Mouse (Mus musculus) hematopoietic stem cell, adult 5-6 weeks (primary cell): ENCODE results near the gene Zfp106. TPM values are rescaled to one million over a fixed set of nuclear protein-coding genes. Genes with fewer than 3 reads are reported as not detected.
"Not testable (repeated sequence)": the region's sequence is repeated elsewhere in the genome, so short reads cannot be mapped to it uniquely, and the experiment has no call there.

ENCODE experiments used
- ATAC-seq, 2 experiments: fragments of 125-278 bp in 1 of 2; replicated peaks in 1 of 2; 2 replicates each; pipeline ENCODE4 v1.8.0; 2016 to 2017; ENCODE audit warnings: inconsistent platforms in 2 of 2, mild to moderate bottlenecking in 2 of 2, moderate number of reproducible peaks in 2 of 2, low read depth in 1 of 2, moderate TSS enrichment in 1 of 2; ENCODE audit not compliant: low FRiP score in 2 of 2, poor library complexity in 2 of 2, severe bottlenecking in 2 of 2, insufficient read depth in 1 of 2, low TSS enrichment in 1 of 2
- total RNA-seq: library from RNA; stranded (forward); fragments of 172-1452, 232-1000 nt; gene quantifications from 2 replicates; pipeline ENCODE4 v1.2.3, GENCODE M21; 2017

Zfp106 gene
- 85.1 and 133 TPM in 2 replicates for total RNA-seq

GRCm38 (mm10) chr2:120563235-120563990 lies at the start of gene Zfp106:
Zfp106 (minus strand) TSS chr2:120563843.
- ATAC-seq = peak; percentile 58 to 68

GRCm38 (mm10) chr2:120608830-120609723 lies 45.4 kb upstream of the Zfp106 start, which contains the start of the genes Haus2 and Lrrc57:
Haus2 (plus strand) TSS chr2:120609383.
Lrrc57 (minus strand) TSS chr2:120609520.
- peak; percentile 92 to 98 for ATAC-seq

GRCm38 (mm10) chr2:120606021-120606690 lies 42.5 kb upstream of the Zfp106 start:
- ATAC-seq = no peak

- 0 out of 4 replicates have a peak, but pooled peaks of 1 of the 2 experiments have one; percentile 4 for ATAC-seq
Observed at GRCm38 (mm10) chr2:120599506-120599905, 35.9 kb upstream of the Zfp106 start.

- no peak for ATAC-seq
Observed at GRCm38 (mm10) chr2:120597734-120598133, 34.1 kb upstream of the Zfp106 start.

GRCm38 (mm10) chr2:120592227-120592626 lies 28.6 kb upstream of the Zfp106 start:
- ATAC-seq = no peak

- no peak for ATAC-seq
Observed at GRCm38 (mm10) chr2:120589759-120590158, 26.1 kb upstream of the Zfp106 start.

GRCm38 (mm10) chr2:120578286-120578685 lies 14.6 kb upstream of the Zfp106 start:
- peak; percentile 88 to 96 for ATAC-seq

- ATAC-seq = no peak
Observed at GRCm38 (mm10) chr2:120577799-120578198, 14.2 kb upstream of the Zfp106 start.

- ATAC-seq = no peak; a peak in 1 of 4 replicates
Observed at GRCm38 (mm10) chr2:120575978-120576377, 12.3 kb upstream of the Zfp106 start.

- no peak for ATAC-seq
Observed at GRCm38 (mm10) chr2:120575121-120575520, 11.5 kb upstream of the Zfp106 start.

- ATAC-seq = not testable (repeated sequence)
Observed at GRCm38 (mm10) chr2:120572161-120572560, 8.5 kb upstream of the Zfp106 start.

GRCm38 (mm10) chr2:120571081-120571480 lies 7.4 kb upstream of the Zfp106 start:
- ATAC-seq = no peak

- ATAC-seq = peak in 1 of 2 experiments; percentile 29; a peak in 2 of 4 replicates
Observed at GRCm38 (mm10) chr2:120567798-120568320, 4.2 kb upstream of the Zfp106 start.

- peak; percentile 64 to 81 for ATAC-seq
Observed at GRCm38 (mm10) chr2:120566886-120567797, 3.5 kb upstream of the Zfp106 start, which contains the start of gene Snap23. Snap23 (plus strand) TSS chr2:120567671.

- ATAC-seq = no peak
Observed at GRCm38 (mm10) chr2:120565363-120565762, 1.7 kb upstream of the Zfp106 start.
